Mouse (Mus musculus): Measurements from ENCODE around the gene Klf7. TPM values are rescaled to one million over a fixed set of nuclear protein-coding genes. Genes with fewer than 3 reads are reported as not detected.

Klf7 gene
- polyA plus RNA-seq, 1 experiment from 2014 or later, result 9.6 TPM

GRCm38 (mm10) chr1:64078011-64078746, 43.9 kb downstream of the Klf7 start:
- no peak for DNase-seq (ENCODE audit: low spot score)
- peaks cover 11% of the 10 kb centered on the region for H3K36me3 ChIP-seq
- peaks cover 14% of the 10 kb centered on the region for H3K4me1 ChIP-seq
- no peak overlapping the region for H3K27ac ChIP-seq
- no peaks in the 10 kb centered on the region for H3K9me3 ChIP-seq (replicated peaks)
- H3K27me3 ChIP-seq (ENCODE audit: low read depth, poor library complexity, severe bottlenecking), result no peaks in the 10 kb centered on the region
- WGBS, result 85% methylated on average over 9 of the region's 9 CpGs
- no peak overlapping the region for H3K4me3 ChIP-seq

- Histone ChIP-seq H3K9me3 (replicated peaks) (no peaks in the 10 kb centered on the region), H3K36me3 (peaks cover 11% of the 10 kb centered on the region), H3K27ac (no peak overlapping the region), H3K4me1 (peaks cover 14% of the 10 kb centered on the region), H3K27me3 (ENCODE audit: low read depth, poor library complexity, severe bottlenecking) (no peaks in the 10 kb centered on the region), H3K4me3 (no peak overlapping the region)
- no peak for DNase-seq (ENCODE audit: low spot score)
- WGBS, result 90% methylated on average over 5 of the region's 5 CpGs
These were observed 48.0 kb downstream of the Klf7 start for GRCm38 (mm10) chr1:64074051-64074450.

GRCm38 (mm10) chr1:64070947-64071346, 51.1 kb downstream of the Klf7 start:
- DNase-seq (ENCODE audit: low spot score), result no peak
- H3K4me1 ChIP-seq, result peaks cover 8% of the 10 kb centered on the region
- H3K4me3 ChIP-seq, result no peak overlapping the region
- no peak overlapping the region for H3K27ac ChIP-seq
- no peaks in the 10 kb centered on the region for H3K27me3 ChIP-seq (ENCODE audit: low read depth, poor library complexity, severe bottlenecking)
- no peaks in the 10 kb centered on the region for H3K9me3 ChIP-seq (replicated peaks)
- H3K36me3 ChIP-seq, result no peaks in the 10 kb centered on the region
- whole genome bisulfite sequencing, result 96% methylated on average over 2 of the region's 2 CpGs

GRCm38 (mm10) chr1:64066320-64067254, 55.5 kb downstream of the Klf7 start:
- Histone ChIP-seq H3K4me1 (peaks cover 8% of the 10 kb centered on the region), H3K4me3 (no peak overlapping the region), H3K27ac (peak overlapping the region; percentile 42; the same call in 1 of the 2 replicates), H3K36me3 (no peaks in the 10 kb centered on the region), H3K27me3 (ENCODE audit: low read depth, poor library complexity, severe bottlenecking) (no peaks in the 10 kb centered on the region), H3K9me3 (replicated peaks) (no peaks in the 10 kb centered on the region)
- peak; percentile 59 for DNase-seq (ENCODE audit: low spot score)
- WGBS, result 70% methylated on average over 10 of the region's 10 CpGs

GRCm38 (mm10) chr1:64061488-64061887, 60.6 kb downstream of the Klf7 start:
- Histone ChIP-seq H3K36me3 (no peaks in the 10 kb centered on the region), H3K9me3 (replicated peaks) (no peaks in the 10 kb centered on the region), H3K4me1 (peaks cover 18% of the 10 kb centered on the region), H3K4me3 (no peak overlapping the region), H3K27ac (no peak overlapping the region), H3K27me3 (ENCODE audit: low read depth, poor library complexity, severe bottlenecking) (no peaks in the 10 kb centered on the region)
- 92% methylated on average over 10 of the region's 10 CpGs for WGBS
- DNase-seq (ENCODE audit: low spot score), result no peak

GRCm38 (mm10) chr1:64060699-64061454, 61.2 kb downstream of the Klf7 start:
- 85% methylated on average over 9 of the region's 9 CpGs for WGBS
- Histone ChIP-seq H3K27me3 (ENCODE audit: low read depth, poor library complexity, severe bottlenecking) (no peaks in the 10 kb centered on the region), H3K4me1 (peaks cover 16% of the 10 kb centered on the region), H3K4me3 (no peak overlapping the region), H3K27ac (no peak overlapping the region), H3K9me3 (replicated peaks) (no peaks in the 10 kb centered on the region), H3K36me3 (no peaks in the 10 kb centered on the region)
- no peak for DNase-seq (ENCODE audit: low spot score)

- Histone ChIP-seq H3K36me3 (no peaks in the 10 kb centered on the region), H3K27ac (no peak overlapping the region), H3K4me3 (no peak overlapping the region), H3K4me1 (peaks cover 16% of the 10 kb centered on the region), H3K27me3 (ENCODE audit: low read depth, poor library complexity, severe bottlenecking) (no peaks in the 10 kb centered on the region), H3K9me3 (replicated peaks) (no peaks in the 10 kb centered on the region)
- WGBS, result 81% methylated on average over 7 of the region's 7 CpGs
- no peak for DNase-seq (ENCODE audit: low spot score)
These were observed 62.0 kb downstream of the Klf7 start for GRCm38 (mm10) chr1:64060116-64060515.

GRCm38 (mm10) chr1:64056541-64056940, 65.5 kb downstream of the Klf7 start:
- Histone ChIP-seq H3K36me3 (no peaks in the 10 kb centered on the region), H3K4me1 (peaks cover 25% of the 10 kb centered on the region), H3K27me3 (ENCODE audit: low read depth, poor library complexity, severe bottlenecking) (no peaks in the 10 kb centered on the region), H3K4me3 (no peak overlapping the region), H3K9me3 (replicated peaks) (no peaks in the 10 kb centered on the region), H3K27ac (no peak overlapping the region)
- WGBS, result 88% methylated on average over 2 of the region's 2 CpGs
- DNase-seq (ENCODE audit: low spot score), result no peak

GRCm38 (mm10) chr1:64055978-64056377, 66.1 kb downstream of the Klf7 start:
- Histone ChIP-seq H3K4me1 (peaks cover 22% of the 10 kb centered on the region), H3K4me3 (no peak overlapping the region), H3K36me3 (no peaks in the 10 kb centered on the region), H3K9me3 (replicated peaks) (no peaks in the 10 kb centered on the region), H3K27ac (no peak overlapping the region), H3K27me3 (ENCODE audit: low read depth, poor library complexity, severe bottlenecking) (no peaks in the 10 kb centered on the region)
- no peak for DNase-seq (ENCODE audit: low spot score)
- 95% methylated on average over 4 of the region's 4 CpGs for WGBS

- Histone ChIP-seq H3K4me3 (no peak overlapping the region), H3K36me3 (no peaks in the 10 kb centered on the region), H3K27ac (no peak overlapping the region), H3K4me1 (peaks cover 15% of the 10 kb centered on the region; the same call in 1 of the 2 replicates), H3K9me3 (replicated peaks) (no peaks in the 10 kb centered on the region), H3K27me3 (ENCODE audit: low read depth, poor library complexity, severe bottlenecking) (no peaks in the 10 kb centered on the region)
- WGBS, result 88% methylated on average over 4 of the region's 4 CpGs
- no peak for DNase-seq (ENCODE audit: low spot score)
These were observed 66.9 kb downstream of the Klf7 start for GRCm38 (mm10) chr1:64055210-64055609.

GRCm38 (mm10) chr1:64052069-64052750, 69.9 kb downstream of the Klf7 start:
- WGBS, result 85% methylated on average over 7 of the region's 7 CpGs
- no peak for DNase-seq (ENCODE audit: low spot score)
- H3K27ac ChIP-seq, result no peak overlapping the region
- H3K4me1 ChIP-seq, result peaks cover 10% of the 10 kb centered on the region; the same call in 1 of the 2 replicates
- H3K9me3 ChIP-seq (replicated peaks), result no peaks in the 10 kb centered on the region
- H3K27me3 ChIP-seq (ENCODE audit: low read depth, poor library complexity, severe bottlenecking), result no peaks in the 10 kb centered on the region
- no peaks in the 10 kb centered on the region for H3K36me3 ChIP-seq
- H3K4me3 ChIP-seq, result no peak overlapping the region

GRCm38 (mm10) chr1:64048567-64048966, 73.5 kb downstream of the Klf7 start:
- Histone ChIP-seq H3K9me3 (replicated peaks) (no peaks in the 10 kb centered on the region), H3K4me3 (no peak overlapping the region), H3K4me1 (peaks cover 10% of the 10 kb centered on the region; the same call in 1 of the 2 replicates), H3K27ac (no peak overlapping the region), H3K36me3 (no peaks in the 10 kb centered on the region), H3K27me3 (ENCODE audit: low read depth, poor library complexity, severe bottlenecking) (no peaks in the 10 kb centered on the region)
- DNase-seq (ENCODE audit: low spot score), result no peak
- 88% methylated on average over 4 of the region's 4 CpGs for WGBS

All from limb, embryonic 10.5 days (tissue).